Mouse (Mus musculus) kidney, adult 2 months (tissue): Measurements from ENCODE around the gene Nubpl.

ENCODE experiments used
- CTCF ChIP-seq: fragments of 200-500 bp; conservative IDR thresholded peaks from 2 replicates; pipeline ENCODE4 v1.5.1; 2011; ENCODE audit warnings: low read depth, mild to moderate bottlenecking, control low read depth, low read length, moderate library complexity, mixed read lengths; ENCODE audit not compliant: insufficient read depth, insufficient read length
- POLR2A ChIP-seq: fragments of 200-500 bp; IDR thresholded peaks from one replicate; pipeline ENCODE4 v1.6.1; 2011; ENCODE audit warnings: low read depth, low read length, control low read depth

DNA sequence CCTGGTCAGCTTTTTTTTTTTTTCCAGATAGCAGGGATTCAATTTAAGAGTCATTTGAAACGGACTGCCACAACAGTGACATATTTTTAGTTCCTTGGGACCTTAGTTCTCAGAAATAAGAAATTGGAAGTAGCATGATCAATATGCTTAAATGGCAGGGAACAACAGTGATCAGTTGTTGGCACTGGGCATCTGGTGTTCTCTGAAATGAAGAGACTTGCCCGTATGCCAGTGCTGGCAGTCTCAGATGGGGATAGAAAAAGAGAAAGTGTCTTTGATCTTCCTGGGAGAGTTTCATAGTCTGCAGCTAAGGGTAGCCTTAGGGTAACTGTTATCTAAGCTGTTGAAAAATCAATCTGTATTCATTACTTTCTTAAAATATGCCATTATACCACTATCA lies 170.6 kb downstream of the Nubpl start:
- TF ChIP-seq CTCF: no peak
- TF ChIP-seq POLR2A: no peak
